Mouse (Mus musculus) left cerebral cortex, postnatal 4 days (tissue): ENCODE results near the gene Ercc2. TPM values are rescaled to one million over a fixed set of nuclear protein-coding genes. Genes with fewer than 3 reads are reported as not detected.
A peak's percentile ranks its signal among the peaks of the same experiment; 100 is the strongest.

Experiments
- DNase-seq: peaks from one replicate; pipeline ENCODE4 v3.0.0-alpha.2; 2022
- intact Hi-C: fragments of 180-260 bp; cut with DNase I; formaldehyde crosslinking; loops from one replicate; pipeline ENCODE4 v1.15.1; 2025
- microRNA-seq: library from miRNA; unstranded; fragments of <30 nt; microRNA quantifications from one replicate; pipeline ENCODE4 v1.2.0, GENCODE M21; 2022
- total RNA-seq, 2 experiments: library from RNA; stranded (reverse); gene quantifications; 2 replicates each; pipeline ENCODE4 v1.2.3; 2021

Ercc2 gene
- total RNA-seq, 2 experiments from 2014 or later = 46.1 to 62.8 TPM

GRCm38 (mm10) chr7:19443344-19443743 is 61.5 kb downstream of the Ercc2 start:
- peak; percentile 82 for DNase-seq
- intact Hi-C loops = no loop called here

GRCm38 (mm10) chr7:19444801-19445200 is 63.0 kb downstream of the Ercc2 start:
- no peak for DNase-seq
- intact Hi-C loops = no loop called here

Small RNA genes within 50 kb of the gene (microRNA-seq; reads per million reads assigned to microRNA genes)
- gene Mir343 = not detected

Other genes starting within 250 kb of the Ercc2 start
- gene Qpctl, start 232.7 kb upstream of the Ercc2 start, total RNA-seq = 10 to 100 TPM; 17.6 to 19.9 TPM
- 100 to 1,000 TPM; 126 to 130 TPM for gene Snrpd2, start 232.3 kb upstream of the Ercc2 start, total RNA-seq
- 10 to 100 TPM; 22.7 to 25.8 TPM for gene Gipr, start 215.9 kb upstream of the Ercc2 start, total RNA-seq
- 100 to 1,000 TPM; 102 to 106 TPM for gene Eml2, start 205.6 kb upstream of the Ercc2 start, total RNA-seq
- gene Gpr4, start 169.5 kb upstream of the Ercc2 start, total RNA-seq = 1 to 10 TPM; 3.5 to 4.3 TPM
- 10 to 100 TPM; 33.8 to 35.0 TPM for gene Opa3, start 153.7 kb upstream of the Ercc2 start, total RNA-seq
- gene Vasp, start 110.2 kb upstream of the Ercc2 start, total RNA-seq = 10 to 100 TPM; 45.3 to 46.6 TPM
- gene Ppm1n, start 101.9 kb upstream of the Ercc2 start, total RNA-seq = under 1 TPM; 0.60 to 0.64 TPM
- gene Rtn2, start 99.4 kb upstream of the Ercc2 start, total RNA-seq = 100 to 1,000 TPM; 154 to 161 TPM
- 1 to 10 TPM; 1.2 to 1.3 TPM for gene Fosb, start 72.0 kb upstream of the Ercc2 start, total RNA-seq
- gene Ercc1, start 37.2 kb upstream of the Ercc2 start, total RNA-seq = 10 to 100 TPM; 60.1 to 70.9 TPM
- 10 to 100 TPM; 15.9 to 18.7 TPM for gene Cd3eap, start 22.5 kb upstream of the Ercc2 start, total RNA-seq
- 1 to 10 TPM; 6.0 to 6.4 TPM for gene Ppp1r13l, start 22.3 kb upstream of the Ercc2 start, total RNA-seq
- 1 to 10 TPM; 1.2 to 1.3 TPM for gene Klc3, start 22.1 kb downstream of the Ercc2 start, total RNA-seq
- gene Ckm, start 22.8 kb downstream of the Ercc2 start, total RNA-seq = not detected
- gene Mark4, start 76.8 kb downstream of the Ercc2 start, total RNA-seq = 100 to 1,000 TPM; 118 to 119 TPM
- under 1 TPM; 0.42 to 0.46 TPM for gene Exoc3l2, start 81.3 kb downstream of the Ercc2 start, total RNA-seq
- 1 to 10 TPM; 8.5 to 8.8 TPM for gene Bloc1s3, start 126.4 kb downstream of the Ercc2 start, total RNA-seq
- 10 to 100 TPM; 17.9 to 19.0 TPM for gene Trappc6a, start 126.4 kb downstream of the Ercc2 start, total RNA-seq
- gene Nkpd1, start 135.8 kb downstream of the Ercc2 start, total RNA-seq = under 1 TPM; 0.90 to 0.91 TPM
- 10 to 100 TPM; 81.1 to 85.1 TPM for gene Ppp1r37, start 181.1 kb downstream of the Ercc2 start, total RNA-seq
- under 1 TPM; 0.22 to 0.24 TPM for gene Zfp296, start 195.3 kb downstream of the Ercc2 start, total RNA-seq
- gene Gemin7, start 195.6 kb downstream of the Ercc2 start, total RNA-seq = 10 to 100 TPM; 56.0 to 58.2 TPM
- 100 to 1,000 TPM in 1 of 2 experiments, 10 to 100 TPM in 1; 98.0 to 106 TPM for gene Clasrp, start 222.5 kb downstream of the Ercc2 start, total RNA-seq
- gene Relb, start 247.4 kb downstream of the Ercc2 start, total RNA-seq = 1 to 10 TPM; 5.5 to 7.5 TPM